Mouse (Mus musculus) bone marrow macrophage, adult 2 months (primary cell): ENCODE data around the gene Ror2.

Experiments used
- CTCF ChIP-seq: IDR thresholded peaks from 2 replicates; pipeline ENCODE4 v1.5.1; 2012; ENCODE audit warnings: low read depth, mild to moderate bottlenecking, low read length, moderate library complexity
- POLR2A ChIP-seq: IDR thresholded peaks from 2 replicates; pipeline ENCODE4 v1.6.1; 2012; ENCODE audit warnings: mild to moderate bottlenecking, low read depth, low read length, borderline replicate concordance

GRCm38 (mm10) chr13:53199262-53199661 lies 86.7 kb downstream of the Ror2 start:
- TF ChIP-seq CTCF (no peak), POLR2A (no peak)
